14 mouse cellular contexts compared by ENCODE assay signal in the genomic region with DNA sequence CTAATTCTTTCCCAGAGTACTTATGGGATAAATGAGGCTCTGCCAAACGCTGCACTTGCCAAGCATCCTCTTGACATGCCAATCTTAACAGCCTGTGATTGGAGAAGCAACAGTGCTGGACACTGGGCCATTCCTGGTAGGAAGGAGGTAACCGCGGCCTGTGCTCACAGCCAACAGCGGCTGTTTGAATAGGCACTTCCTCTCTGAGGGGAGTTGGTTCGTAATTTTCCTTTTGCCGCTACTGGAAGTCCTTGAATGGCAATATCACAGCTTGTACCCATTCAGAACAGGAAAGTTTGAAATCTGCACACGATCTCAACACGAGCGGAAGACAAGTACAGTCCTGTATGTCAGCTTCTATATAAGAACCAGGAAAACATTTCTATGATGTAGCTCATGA.
A peak's percentile ranks its signal among the peaks of the same experiment; 100 is the strongest.
DNase-seq lines count a peak whose midpoint lies in the region; ATAC-seq lines count a peak whose summit lies in the region.
"Had no signal": no experiment of that assay in that cellular context is flagged by ENCODE, and none has a peak within 500 bp of the region (broad histone marks: within the 10 kb centered on the region; RNA-seq: fewer than 3 reads in every experiment).

No protein-coding gene starts in this region.

- no peaks in the 10 kb centered on the region for H3K9me3 ChIP-seq in forebrain, embryonic 14.5 days (replicated peaks; ENCODE audit: control insufficient read depth, low read length)
- no peaks in the 10 kb centered on the region for H3K9me3 ChIP-seq in forebrain, embryonic 10.5 days
- no peaks in the 10 kb centered on the region for H3K9me3 ChIP-seq in midbrain, embryonic 14.5 days (ENCODE audit: control insufficient read depth, low read length)
- H3K9me3 ChIP-seq in midbrain, embryonic 16.5 days (replicated peaks; ENCODE audit: control insufficient read depth, low read length, poor library complexity, severe bottlenecking), result no peaks in the 10 kb centered on the region
- H3K9me3 ChIP-seq: liver, embryonic 12.5 days; midbrain, embryonic 15.5 days had no signal

- intact Hi-C loops in heart, postnatal 10 days (cut with DNase I), result no loop called here

- DNase-seq in forebrain, embryonic 14.5 days (ENCODE audit: low spot score), result peak; percentile 67
- no peak for DNase-seq in forebrain, embryonic 10.5 days (ENCODE audit: extremely low spot score, low spot score)
- DNase-seq in midbrain, embryonic 14.5 days, result peak; percentile 15
- DNase-seq in heart, postnatal 10 days, result peak; percentile 67 to 74
- peak; percentile 72 for DNase-seq in lung, postnatal 36 days
- DNase-seq in right cerebral cortex, postnatal 14 days, result no peak
- no peak for DNase-seq in urinary bladder, postnatal 14 days (ENCODE audit: low spot score)
- DNase-seq: cerebellum, adult 11 months; kidney, adult 18-20 months; layer of hippocampus, postnatal 36 days; thymus, postnatal 4 days had no signal

- no peaks in the 10 kb centered on the region for H3K4me1 ChIP-seq in forebrain, embryonic 14.5 days (ENCODE audit: control insufficient read depth, insufficient read depth, low read length)
- H3K4me1 ChIP-seq in forebrain, embryonic 10.5 days, result peaks cover 14% of the 10 kb centered on the region; the same call in 1 of the 2 replicates
- no peaks in the 10 kb centered on the region for H3K4me1 ChIP-seq in midbrain, embryonic 14.5 days (ENCODE audit: control insufficient read depth, insufficient read depth, low read length)
- no peaks in the 10 kb centered on the region for H3K4me1 ChIP-seq in midbrain, embryonic 16.5 days (ENCODE audit: control insufficient read depth, insufficient read depth, low read length)
- H3K4me1 ChIP-seq: liver, embryonic 12.5 days; midbrain, embryonic 15.5 days had no signal

- H3K36me3 ChIP-seq in forebrain, embryonic 14.5 days (ENCODE audit: control insufficient read depth, insufficient read depth, low read length), result no peaks in the 10 kb centered on the region
- no peaks in the 10 kb centered on the region for H3K36me3 ChIP-seq in forebrain, embryonic 10.5 days (replicated peaks)
- no peaks in the 10 kb centered on the region for H3K36me3 ChIP-seq in midbrain, embryonic 14.5 days (ENCODE audit: control insufficient read depth, insufficient read depth, low read length)
- H3K36me3 ChIP-seq in midbrain, embryonic 16.5 days (ENCODE audit: control insufficient read depth, insufficient read depth, low read length), result no peaks in the 10 kb centered on the region
- H3K36me3 ChIP-seq: liver, embryonic 12.5 days; midbrain, embryonic 15.5 days had no signal

- no peak overlapping the region for H3K4me2 ChIP-seq in forebrain, embryonic 14.5 days (ENCODE audit: low read length)
- H3K4me2 ChIP-seq in midbrain, embryonic 14.5 days (ENCODE audit: low read length), result no peak overlapping the region
- no peak overlapping the region for H3K4me2 ChIP-seq in midbrain, embryonic 16.5 days (ENCODE audit: low read length)
- H3K4me2 ChIP-seq: liver, embryonic 12.5 days; midbrain, embryonic 15.5 days had no signal

- no peak overlapping the region for H3K9ac ChIP-seq in forebrain, embryonic 14.5 days (ENCODE audit: low read length)
- H3K9ac ChIP-seq in midbrain, embryonic 14.5 days (replicated peaks; ENCODE audit: low read length), result no peak overlapping the region
- H3K9ac ChIP-seq in midbrain, embryonic 16.5 days (ENCODE audit: low read depth, low read length), result no peak overlapping the region
- H3K9ac ChIP-seq: liver, embryonic 12.5 days; midbrain, embryonic 15.5 days had no signal

- ATAC-seq in forebrain, embryonic 14.5 days, result peak; percentile 37; the same call in 1 of the 2 replicates
- no peak for ATAC-seq in midbrain, embryonic 14.5 days (ENCODE audit: low FRiP score, low TSS enrichment)
- no peak for ATAC-seq in midbrain, embryonic 16.5 days
- ATAC-seq: liver, embryonic 12.5 days; midbrain, embryonic 15.5 days had no signal

- no peaks in the 10 kb centered on the region for H3K27me3 ChIP-seq in forebrain, embryonic 14.5 days (replicated peaks; ENCODE audit: control insufficient read depth, insufficient read depth, low read length)
- H3K27me3 ChIP-seq in forebrain, embryonic 10.5 days (ENCODE audit: poor library complexity, severe bottlenecking), result no peaks in the 10 kb centered on the region
- H3K27me3 ChIP-seq in midbrain, embryonic 14.5 days (ENCODE audit: control insufficient read depth, insufficient read depth, low read length), result no peaks in the 10 kb centered on the region
- H3K27me3 ChIP-seq in midbrain, embryonic 16.5 days (ENCODE audit: control insufficient read depth, insufficient read depth, low read depth, low read length), result no peaks in the 10 kb centered on the region
- H3K27me3 ChIP-seq: liver, embryonic 12.5 days; midbrain, embryonic 15.5 days had no signal

- H3K27ac ChIP-seq in forebrain, embryonic 14.5 days (ENCODE audit: low read depth, low read length), result no peak overlapping the region
- H3K27ac ChIP-seq in forebrain, embryonic 10.5 days, result no peak overlapping the region
- H3K27ac ChIP-seq in midbrain, embryonic 14.5 days (replicated peaks; ENCODE audit: low read depth, low read length), result no peak overlapping the region
- H3K27ac ChIP-seq in midbrain, embryonic 16.5 days (ENCODE audit: low read length), result no peak overlapping the region
- H3K27ac ChIP-seq: liver, embryonic 12.5 days; midbrain, embryonic 15.5 days had no signal

- H3K4me3 ChIP-seq in forebrain, embryonic 14.5 days (ENCODE audit: low read depth, low read length), result no peak overlapping the region
- H3K4me3 ChIP-seq in forebrain, embryonic 10.5 days, result no peak overlapping the region
- H3K4me3 ChIP-seq in midbrain, embryonic 14.5 days (replicated peaks; ENCODE audit: low read depth, low read length), result no peak overlapping the region
- no peak overlapping the region for H3K4me3 ChIP-seq in midbrain, embryonic 16.5 days (ENCODE audit: low read depth, low read length)
- H3K4me3 ChIP-seq: liver, embryonic 12.5 days; midbrain, embryonic 15.5 days had no signal

- WGBS in forebrain, embryonic 14.5 days, result 65% methylated on average over 9 of the region's 9 CpGs
- WGBS in forebrain, embryonic 10.5 days, result 88% methylated on average over 9 of the region's 9 CpGs
- 89% methylated on average over 9 of the region's 9 CpGs for WGBS in midbrain, embryonic 14.5 days
- 75% methylated on average over 9 of the region's 9 CpGs for WGBS in midbrain, embryonic 16.5 days

Comparison
In these comparisons a context has a peak if more than half of its experiments do, and no peak if none do; other contexts are left out.
1. DNase-seq: peak in forebrain, embryonic 14.5 days (single experiment), midbrain, embryonic 14.5 days (single experiment), heart, postnatal 10 days (2 of 2) and lung, postnatal 36 days (single experiment); none in forebrain, embryonic 10.5 days (single experiment), right cerebral cortex, postnatal 14 days (single experiment) and urinary bladder, postnatal 14 days (single experiment).